Mouse (Mus musculus) embryonic facial prominence, embryonic 11.5 days (tissue): ENCODE measurements at regions not wholly inside any gene's neighbourhood (a gene's known extent, or its start where the extent isn't known, plus 50 kb on each side); places are given as distances from the start of the nearest gene placed in this dataset.
A peak's percentile ranks its signal among the peaks of the same experiment; 100 is the strongest.

Experiments used
- ATAC-seq: fragments of 200-750 bp; cut with Nextera tagmentation; replicated peaks from 2 replicates; pipeline ENCODE4 v1.8.0; 2017; ENCODE audit warnings: low read depth; ENCODE audit not compliant: insufficient number of reproducible peaks, low FRiP score, low TSS enrichment
- DNase-seq: peaks from one replicate; pipeline ENCODE4 v3.0.0-alpha.2; 2015; ENCODE audit warnings: low spot score
- H3K27ac ChIP-seq: fragments of 300-500 bp; sonication (generic); replicated peaks from 2 replicates; pipeline ENCODE4 v1.5.1; 2014; ENCODE audit warnings: mild to moderate bottlenecking, low read depth, low read length, control low read depth
- H3K27me3 ChIP-seq: fragments of 300-500 bp; sonication (generic); 2 replicates; pipeline ENCODE4 v1.6.1; 2014; ENCODE audit warnings: mild to moderate bottlenecking, low read length, moderate library complexity, mixed read lengths; ENCODE audit not compliant: control insufficient read depth, insufficient read depth
- H3K36me3 ChIP-seq: fragments of 300-500 bp; sonication (generic); replicated peaks from 2 replicates; pipeline ENCODE4 v1.6.1; 2014; ENCODE audit warnings: low read depth, mild to moderate bottlenecking, low read length, moderate library complexity, mixed read lengths; ENCODE audit not compliant: control insufficient read depth, insufficient read depth
- H3K4me1 ChIP-seq: fragments of 300-500 bp; sonication (generic); 2 replicates; pipeline ENCODE4 v1.6.1; 2014; ENCODE audit warnings: low read length, mixed read lengths; ENCODE audit not compliant: control insufficient read depth, insufficient read depth
- H3K4me2 ChIP-seq: fragments of 300-500 bp; sonication (generic); 2 replicates; pipeline ENCODE4 v1.6.1; 2014; ENCODE audit warnings: low read depth, mild to moderate bottlenecking, control low read depth, low read length, moderate library complexity
- H3K4me3 ChIP-seq: fragments of 300-500 bp; sonication (generic); 2 replicates; pipeline ENCODE4 v1.5.1; 2014; ENCODE audit warnings: low read depth, low read length, control low read depth
- H3K9ac ChIP-seq: fragments of 300-500 bp; sonication (generic); replicated peaks from 2 replicates; pipeline ENCODE4 v1.6.1; 2014; ENCODE audit warnings: mild to moderate bottlenecking, control low read depth, low read length
- H3K9me3 ChIP-seq: fragments of 300-500 bp; sonication (generic); replicated peaks from 2 replicates; pipeline ENCODE4 v1.6.1; 2016; ENCODE audit warnings: mild to moderate bottlenecking, low read length, inconsistent platforms, mixed read lengths; ENCODE audit not compliant: control insufficient read depth
- WGBS: fragments of 180-500 bp; shearing (Covaris S2); extraction: QIAGEN DNeasy Blood & Tissue Kit; methylation state at CpG from one replicate; pipeline ENCODE4 v1.1.7; 2014; 5-methylcytosine and 5-hydroxymethylcytosine counted together

DNA sequence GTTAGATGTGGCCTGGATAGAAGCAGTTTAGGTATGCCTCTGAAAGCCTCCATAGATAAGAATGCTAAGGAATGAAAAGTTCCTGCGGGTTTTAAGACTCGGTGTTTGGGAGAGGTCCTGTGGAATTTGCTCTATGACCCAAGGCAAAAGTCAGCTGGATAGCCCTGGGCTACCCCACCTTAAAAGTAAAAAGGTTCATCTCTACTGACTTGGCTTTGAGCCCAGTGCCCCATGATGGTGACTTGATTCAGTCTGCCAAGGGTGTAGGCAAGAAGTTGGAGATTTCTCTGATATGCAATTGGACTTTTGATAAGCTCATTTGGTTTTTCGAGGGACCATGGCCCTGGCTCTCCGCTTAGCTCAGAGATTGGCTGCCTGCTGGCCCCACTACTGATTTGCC, 78.8 kb upstream of the Herc3 start:
- DNase-seq (no peak), ATAC-seq (no peak)
- Histone ChIP-seq H3K9me3 (no peaks in the 10 kb centered on the region), H3K27ac (no peak overlapping the region), H3K27me3 (no peaks in the 10 kb centered on the region), H3K36me3 (no peaks in the 10 kb centered on the region), H3K9ac (no peak overlapping the region), H3K4me2 (no peak overlapping the region), H3K4me1 (no peaks in the 10 kb centered on the region), H3K4me3 (no peak overlapping the region)
- 90% methylated on average over 4 of the region's 4 CpGs for WGBS

DNA sequence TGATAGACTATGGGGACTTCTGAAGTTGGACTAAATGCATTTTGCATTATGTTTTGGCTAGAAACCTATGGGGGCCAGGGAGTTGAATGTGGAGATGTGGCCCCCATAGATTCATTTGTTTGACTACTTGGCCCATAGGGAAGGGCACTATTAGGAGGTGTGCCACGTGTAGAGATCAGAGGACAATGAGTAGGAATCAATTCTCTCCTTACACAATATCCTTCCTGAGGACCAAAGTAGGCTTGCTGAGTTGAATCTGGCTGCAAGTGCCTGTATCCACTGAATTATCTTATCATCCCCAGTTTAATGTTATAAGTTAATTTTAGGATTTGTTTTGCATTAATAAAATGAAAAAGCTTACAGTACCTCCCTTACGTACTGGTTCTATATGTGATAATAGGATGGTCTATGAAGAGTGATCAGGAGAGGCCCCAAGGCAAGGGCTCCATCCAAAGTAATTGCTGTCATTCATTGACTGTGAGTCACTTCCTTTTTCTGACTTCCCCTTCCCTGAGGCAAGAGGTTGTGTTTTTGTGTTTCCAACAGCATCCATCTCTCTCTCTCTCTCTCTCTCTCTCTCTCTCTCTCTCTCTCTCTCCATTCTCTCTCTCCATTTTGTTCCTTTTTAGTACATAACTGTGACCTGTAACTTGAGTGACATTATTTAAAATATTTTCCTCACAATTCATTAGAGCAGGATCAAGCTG, 74.8 kb upstream of the Herc3 start:
- Histone ChIP-seq H3K9me3 (no peaks in the 10 kb centered on the region), H3K36me3 (no peaks in the 10 kb centered on the region), H3K4me1 (no peaks in the 10 kb centered on the region), H3K27ac (no peak overlapping the region), H3K27me3 (no peaks in the 10 kb centered on the region), H3K4me3 (no peak overlapping the region), H3K9ac (no peak overlapping the region), H3K4me2 (no peak overlapping the region)
- ATAC-seq (no peak), DNase-seq (no peak)
- WGBS = 60% methylated on average over 2 of the region's 2 CpGs

DNA sequence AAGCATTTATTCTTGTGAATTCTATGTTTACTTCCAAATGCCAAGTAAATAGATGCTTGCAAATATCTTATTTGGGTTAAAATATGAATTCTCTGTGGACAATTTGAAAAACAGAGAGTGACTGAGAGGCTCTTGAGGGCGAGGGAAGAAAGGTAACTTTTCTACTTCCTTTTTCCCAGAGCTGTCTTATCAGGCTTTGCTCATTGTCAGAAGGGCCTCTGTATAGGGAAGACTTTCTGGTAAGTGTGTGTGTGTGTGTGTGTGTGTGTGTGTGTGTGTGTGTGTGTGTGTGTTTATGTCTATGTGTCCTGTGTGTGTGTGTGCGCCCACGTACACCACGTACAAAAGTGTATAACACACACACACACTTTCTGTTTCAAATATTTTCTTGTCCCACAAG, 73.9 kb upstream of the Herc3 start:
- DNase-seq (no peak), ATAC-seq (no peak)
- WGBS = 93% methylated on average over 4 of the region's 4 CpGs
- Histone ChIP-seq H3K27me3 (no peaks in the 10 kb centered on the region), H3K9ac (no peak overlapping the region), H3K27ac (no peak overlapping the region), H3K36me3 (no peaks in the 10 kb centered on the region), H3K4me3 (no peak overlapping the region), H3K9me3 (no peaks in the 10 kb centered on the region), H3K4me1 (no peaks in the 10 kb centered on the region), H3K4me2 (no peak overlapping the region)

DNA sequence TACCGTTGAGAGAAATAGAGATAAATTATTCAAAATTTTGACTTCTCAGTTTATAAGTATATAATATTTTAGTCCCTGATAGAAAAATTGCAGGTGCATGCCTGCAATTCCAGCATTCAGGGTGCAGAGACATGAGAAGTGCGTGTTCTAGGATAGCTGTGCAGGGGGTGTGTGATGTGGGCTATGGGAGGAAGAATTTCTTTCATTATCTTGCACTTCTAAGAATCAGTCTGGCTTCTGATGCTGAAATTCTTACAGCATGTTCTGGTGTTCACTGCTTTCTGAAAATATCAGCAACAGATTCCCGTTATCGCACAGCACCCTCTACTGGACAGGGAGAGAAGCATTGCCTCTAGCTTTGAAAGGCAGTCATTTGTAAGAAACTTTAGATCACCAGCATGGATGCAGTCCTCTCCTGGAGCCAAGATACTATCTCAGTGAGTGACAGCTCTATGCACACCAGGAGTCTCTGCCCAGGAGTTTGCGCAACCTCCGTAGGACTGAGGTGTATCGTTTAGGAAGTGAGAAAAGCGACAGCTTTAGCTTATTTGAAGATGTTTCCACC, 60.5 kb upstream of the Herc3 start:
- no peak overlapping the region for H3K4me2 ChIP-seq
- no peak overlapping the region for H3K4me3 ChIP-seq
- no peak overlapping the region for H3K27ac ChIP-seq
- H3K27me3 ChIP-seq = no peaks in the 10 kb centered on the region
- no peaks in the 10 kb centered on the region for H3K36me3 ChIP-seq
- 20% methylated on average over 8 of the region's 8 CpGs for WGBS
- H3K9ac ChIP-seq = no peak overlapping the region
- no peaks in the 10 kb centered on the region for H3K4me1 ChIP-seq
- peak; percentile 87 for DNase-seq
- H3K9me3 ChIP-seq = no peaks in the 10 kb centered on the region
- no peak for ATAC-seq

DNA sequence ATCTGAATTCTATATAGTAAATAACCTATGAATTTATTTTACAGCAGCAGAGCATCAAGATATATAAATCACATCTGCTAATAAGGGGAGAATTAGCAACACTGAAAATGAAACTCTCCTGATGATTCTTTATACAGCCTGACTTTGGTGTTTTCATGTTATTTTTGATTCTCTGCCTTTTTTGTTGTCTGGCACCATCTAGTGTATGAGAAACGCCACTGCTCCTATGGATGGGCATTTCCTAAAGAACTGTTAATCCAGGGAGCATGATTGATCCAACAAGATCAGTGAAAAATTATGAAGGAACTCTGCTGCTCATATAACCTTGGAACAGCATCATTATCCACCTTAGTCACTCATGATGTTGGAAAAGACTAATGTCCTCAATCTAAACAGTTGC, 59.3 kb upstream of the Herc3 start:
- H3K4me1 ChIP-seq = no peaks in the 10 kb centered on the region
- WGBS = 0% methylated on average over 1 of the region's 1 CpGs
- no peaks in the 10 kb centered on the region for H3K36me3 ChIP-seq
- no peak overlapping the region for H3K4me2 ChIP-seq
- no peak overlapping the region for H3K9ac ChIP-seq
- no peaks in the 10 kb centered on the region for H3K9me3 ChIP-seq
- DNase-seq (peak; percentile 60), ATAC-seq (no peak)
- H3K4me3 ChIP-seq = no peak overlapping the region
- H3K27ac ChIP-seq = no peak overlapping the region
- no peaks in the 10 kb centered on the region for H3K27me3 ChIP-seq
